Mouse (Mus musculus): ENCODE data around the gene Gm14410.
"Not testable (repeated sequence)": the region's sequence is repeated elsewhere in the genome, so short reads cannot be mapped to it uniquely, and the experiment has no call there.

Gm14410 gene

DNA sequence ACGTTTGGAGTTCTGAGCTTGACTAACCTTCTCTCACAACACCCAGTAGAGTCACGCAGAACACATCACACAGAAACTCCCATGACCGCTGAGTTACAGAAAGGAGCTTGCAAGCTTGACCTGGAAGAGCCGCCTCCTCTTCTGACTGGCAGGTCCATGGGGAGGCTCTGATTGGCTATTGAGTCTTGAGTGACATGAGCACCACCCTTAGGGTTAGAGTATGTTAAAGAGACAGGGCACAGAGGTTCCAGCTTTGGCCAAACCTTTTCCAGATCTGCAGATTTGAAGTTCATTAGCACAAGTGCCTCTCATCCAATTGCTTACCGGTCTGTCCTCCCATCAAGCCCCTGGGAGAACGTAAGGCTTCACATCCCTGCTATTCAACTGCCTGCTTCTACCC, at the start of gene Gm14410:
Gm14410 (minus strand) TSS at position 81 of the 400 bp plus-strand sequence.
- DNase-seq, result peak; percentile 68

DNA sequence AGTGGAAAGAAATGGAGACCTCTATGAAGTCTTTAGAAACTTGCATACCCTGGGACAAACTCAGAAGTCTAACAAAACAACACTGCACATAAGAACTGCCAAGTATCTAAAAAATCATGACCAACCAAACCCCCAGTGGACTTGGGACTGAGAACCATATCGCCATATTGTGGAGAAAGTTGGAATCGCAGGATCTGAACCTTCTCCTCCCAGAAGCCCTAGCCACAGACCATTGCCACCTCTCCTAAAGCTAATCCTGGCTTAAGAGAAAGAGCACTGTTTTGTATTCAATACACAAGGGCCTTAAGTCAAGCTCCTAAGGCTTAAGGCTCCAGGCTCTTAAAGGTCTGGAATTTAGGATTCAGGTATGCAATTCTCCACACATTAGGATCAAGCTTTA, 41.2 kb upstream of the Gm14410 start:
- not testable (repeated sequence) for DNase-seq

- DNase-seq, result not testable (repeated sequence)
Observed at GRCm38 (mm10) chr2:177230461-177230860, 24.2 kb upstream of the Gm14410 start.

- DNase-seq, result not testable (repeated sequence)
Observed at GRCm38 (mm10) chr2:177172749-177173148, 33.5 kb downstream of the Gm14410 start.

Data from thymus, postnatal 4 days (tissue).